Mouse (Mus musculus) activated CD4-positive, CD25-positive, alpha-beta regulatory T cell, adult 4 months (primary cell): Measurements from ENCODE around the gene Cchcr1. TPM values are rescaled to one million over a fixed set of nuclear protein-coding genes. Genes with fewer than 3 reads are reported as not detected.
"Not testable (repeated sequence)": the region's sequence is repeated elsewhere in the genome, so short reads cannot be mapped to it uniquely, and the experiment has no call there.

Experiments used
- ATAC-seq: one replicate; pipeline ENCODE4 v1.8.0; 2017
- polyA plus RNA-seq, 2 experiments: library from polyadenylated mRNA; unstranded; fragments of 100-300 nt; shearing (Covaris generic); gene quantifications; one replicate each; pipeline ENCODE4 v1.2.1; 2017

Gene Cchcr1
- polyA plus RNA-seq = 1 to 10 TPM; 3.7 to 5.0 TPM

DNA sequence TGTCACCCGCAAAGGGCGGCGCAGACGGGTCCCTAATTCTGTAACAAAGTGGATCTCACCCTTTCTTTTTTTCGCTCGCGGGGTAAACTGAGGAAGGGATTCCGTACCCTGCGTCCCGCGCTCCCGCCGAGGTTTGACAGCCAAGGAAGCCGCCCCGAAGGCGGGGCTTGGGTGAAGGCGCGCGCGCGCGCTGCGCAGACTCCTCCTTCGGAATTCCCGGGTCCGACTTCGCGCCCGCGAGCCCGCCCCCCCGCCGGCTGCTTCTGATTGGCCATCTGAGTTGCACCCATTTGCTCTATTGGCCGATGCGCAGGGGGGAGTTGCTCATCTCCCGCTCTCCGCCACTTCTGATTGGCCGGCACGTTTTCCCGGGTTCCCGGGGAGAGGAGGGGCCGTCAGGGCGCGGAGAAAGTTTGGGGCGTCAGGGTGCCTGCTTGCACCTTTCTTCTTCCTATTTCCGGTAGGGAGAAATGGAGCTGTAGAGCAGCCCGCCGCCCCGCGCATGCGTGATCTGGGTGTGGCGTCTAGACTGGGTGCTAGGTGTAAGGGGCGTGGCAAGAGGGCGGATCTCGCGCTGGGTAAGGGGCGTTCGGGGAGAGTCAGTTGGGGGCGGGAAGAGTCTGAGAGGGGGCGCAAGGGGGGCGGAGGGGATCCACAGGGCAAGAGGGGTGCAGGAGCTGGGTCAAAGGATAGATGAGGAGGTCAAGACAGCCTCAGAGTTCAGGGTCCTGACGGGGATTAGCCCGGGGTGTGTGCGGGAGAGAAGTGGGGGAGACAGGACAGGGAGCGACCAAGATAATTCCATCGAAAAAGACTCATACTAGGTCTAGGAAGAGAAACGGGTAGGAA lies at the start of gene Cchcr1, which contains the start of gene Tcf19:
Cchcr1 (plus strand) TSS at position 449 of the 849 bp plus-strand sequence.
Tcf19 (minus strand) TSS at position 173 of the 849 bp plus-strand sequence.
- peak; percentile 88 for ATAC-seq

DNA sequence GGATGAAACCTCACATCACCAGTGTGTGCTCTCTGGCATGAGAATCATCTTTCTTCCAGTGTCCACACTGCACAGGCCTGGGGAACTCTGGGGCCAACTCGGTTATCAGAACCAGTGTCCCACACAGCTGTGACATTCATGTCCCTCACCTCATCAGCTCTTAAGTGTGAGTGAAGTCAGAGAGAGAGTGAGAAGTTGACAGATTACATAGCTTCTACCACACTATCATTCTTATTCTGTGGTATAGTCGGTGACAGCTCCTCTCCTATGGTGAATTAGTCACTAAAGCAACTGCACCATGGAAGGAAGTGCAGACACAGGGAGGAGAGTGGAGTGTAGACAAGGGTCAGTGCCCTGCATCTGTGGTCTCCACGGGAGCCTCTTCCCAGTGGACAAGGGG lies 48.0 kb upstream of the Cchcr1 start:
- not testable (repeated sequence) for ATAC-seq

DNA sequence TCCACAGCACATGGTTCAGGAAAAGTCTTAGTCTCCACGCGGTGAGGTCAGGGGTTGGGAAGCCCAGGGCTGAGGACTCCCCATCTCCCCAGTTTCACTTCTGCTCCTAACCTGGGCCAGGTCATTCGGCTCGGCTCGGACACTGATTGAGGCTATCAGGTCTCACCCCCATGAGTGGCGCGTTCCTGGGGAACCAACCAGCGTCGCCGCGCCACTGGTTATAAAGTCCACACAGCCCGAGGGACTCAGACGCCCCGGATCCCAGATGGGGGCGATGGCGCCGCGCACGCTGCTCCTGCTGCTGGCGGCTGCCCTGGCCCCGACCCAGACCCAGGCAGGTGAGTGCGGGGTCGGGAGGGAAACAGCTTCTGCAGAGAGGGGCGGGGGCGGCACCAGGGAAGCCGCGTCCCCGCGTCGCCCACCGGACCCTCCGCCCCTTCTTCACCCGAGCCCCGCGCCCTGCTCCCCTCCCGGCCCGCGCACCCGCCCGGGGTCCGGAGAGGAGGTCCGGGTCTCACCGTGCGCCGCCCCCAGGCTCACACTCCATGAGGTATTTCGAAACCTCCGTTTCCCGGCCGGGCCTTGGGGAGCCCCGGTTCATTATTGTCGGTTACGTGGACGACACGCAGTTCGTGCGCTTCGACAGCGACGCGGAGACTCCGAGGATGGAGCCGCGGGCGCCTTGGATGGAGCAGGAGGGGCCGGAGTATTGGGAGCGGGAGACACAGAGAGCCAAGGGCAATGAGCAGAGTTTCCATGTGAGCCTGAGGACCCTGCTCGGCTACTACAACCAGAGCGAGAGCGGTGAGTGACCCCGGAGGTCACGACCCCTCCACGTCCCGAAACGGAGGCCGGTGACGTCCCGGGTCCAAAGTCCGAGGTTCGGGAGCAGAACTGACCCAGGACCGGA lies 46.8 kb upstream of the Cchcr1 start, which contains the start of gene H2-Q10:
H2-Q10 (plus strand) TSS at position 248 of the 910 bp plus-strand sequence.
- no peak for ATAC-seq

DNA sequence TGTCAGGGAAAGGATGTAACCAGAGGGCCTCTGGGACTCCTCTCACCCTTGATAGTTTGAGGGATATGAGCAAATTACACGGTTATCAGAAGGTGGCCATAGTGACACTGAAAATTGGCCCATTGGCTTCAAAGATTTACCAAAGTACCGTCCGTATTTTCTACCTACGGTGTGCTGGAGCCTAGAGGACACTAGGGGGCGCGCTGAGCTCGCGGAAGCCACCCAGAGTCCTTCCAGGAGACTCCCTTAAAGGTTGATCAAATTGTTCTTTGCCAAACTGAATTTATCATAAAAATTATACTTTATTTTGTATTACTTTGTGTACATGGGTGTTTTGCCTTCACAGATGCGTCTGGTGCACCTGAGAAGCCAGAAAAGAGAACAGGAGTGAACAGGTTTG lies 32.8 kb upstream of the Cchcr1 start:
- no peak for ATAC-seq

DNA sequence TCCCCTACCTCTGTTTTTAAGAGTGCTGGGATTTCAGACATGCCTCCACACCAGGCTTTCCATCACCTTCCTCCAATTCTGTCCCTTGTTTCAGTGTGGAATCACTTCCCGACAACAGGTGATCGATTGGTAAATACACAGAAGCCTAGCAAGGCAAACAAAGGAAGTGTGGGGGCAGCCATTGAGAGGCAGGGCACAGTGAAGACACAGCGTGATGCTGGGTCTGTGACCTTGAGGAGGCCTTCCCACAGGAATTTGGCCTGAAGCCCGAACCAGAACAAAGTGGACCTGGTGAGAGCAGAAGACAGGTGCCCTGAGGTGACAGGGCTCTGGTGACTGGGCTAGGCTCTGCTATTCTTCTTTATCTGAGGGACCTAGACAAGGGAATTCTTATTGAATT lies 31.2 kb upstream of the Cchcr1 start:
- no peak for ATAC-seq

DNA sequence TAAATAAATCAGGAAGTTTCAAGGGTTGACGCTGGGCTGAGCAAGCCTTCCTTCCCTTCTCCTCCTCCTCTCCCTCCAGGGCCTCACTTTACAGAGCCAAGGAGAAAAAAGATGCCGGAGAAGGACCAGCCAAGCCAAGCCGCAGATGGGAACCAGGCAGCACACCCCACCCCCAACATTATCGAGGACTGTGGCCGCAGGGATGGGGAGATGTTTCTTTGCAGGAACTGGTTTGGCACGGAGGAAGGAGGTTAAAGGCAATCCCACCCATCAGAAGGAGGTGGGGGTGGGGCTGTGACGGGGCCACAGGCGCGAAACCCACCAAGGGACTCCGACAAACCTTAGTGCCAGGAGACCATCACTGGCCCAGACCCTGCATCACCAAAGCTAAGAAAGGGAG lies 30.2 kb upstream of the Cchcr1 start:
- no peak for ATAC-seq

DNA sequence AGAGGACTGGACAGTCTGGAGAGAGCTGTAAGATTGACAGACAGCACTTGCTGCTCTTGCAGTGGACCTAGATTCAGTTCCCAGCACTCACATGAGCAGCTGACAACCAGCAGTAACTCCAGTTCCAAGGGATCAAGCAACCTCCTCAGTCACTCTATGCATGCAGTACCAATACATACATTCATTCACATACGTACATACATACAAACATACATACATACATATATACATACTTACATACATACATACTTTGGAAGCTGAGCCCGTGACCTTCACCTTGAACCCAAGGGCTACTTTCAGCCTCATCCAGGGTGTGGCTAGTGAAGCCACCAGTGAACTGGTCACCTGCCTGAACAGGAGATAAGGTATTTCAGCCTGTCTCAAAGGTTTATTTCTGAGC lies 28.9 kb upstream of the Cchcr1 start:
- no peak for ATAC-seq

DNA sequence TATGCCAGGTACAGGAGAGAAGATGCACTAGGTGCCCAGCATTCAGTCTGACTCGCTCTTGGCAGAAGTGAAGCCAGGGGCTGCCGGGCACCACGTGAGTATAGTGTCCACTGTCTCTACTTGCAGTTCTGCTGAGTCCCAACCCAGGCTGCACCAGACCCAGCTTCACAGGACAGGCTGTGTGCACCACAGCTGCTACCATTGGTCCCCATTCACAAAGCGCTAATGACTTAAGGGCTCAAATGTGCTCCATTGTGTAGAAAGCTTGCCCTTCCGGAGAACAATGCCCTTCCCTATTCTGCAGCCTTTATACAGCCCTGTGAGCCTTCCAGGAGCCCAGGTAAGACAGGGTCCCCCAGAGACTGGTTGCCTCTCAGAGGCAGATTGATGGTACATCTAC lies 26.6 kb upstream of the Cchcr1 start:
- ATAC-seq = no peak

DNA sequence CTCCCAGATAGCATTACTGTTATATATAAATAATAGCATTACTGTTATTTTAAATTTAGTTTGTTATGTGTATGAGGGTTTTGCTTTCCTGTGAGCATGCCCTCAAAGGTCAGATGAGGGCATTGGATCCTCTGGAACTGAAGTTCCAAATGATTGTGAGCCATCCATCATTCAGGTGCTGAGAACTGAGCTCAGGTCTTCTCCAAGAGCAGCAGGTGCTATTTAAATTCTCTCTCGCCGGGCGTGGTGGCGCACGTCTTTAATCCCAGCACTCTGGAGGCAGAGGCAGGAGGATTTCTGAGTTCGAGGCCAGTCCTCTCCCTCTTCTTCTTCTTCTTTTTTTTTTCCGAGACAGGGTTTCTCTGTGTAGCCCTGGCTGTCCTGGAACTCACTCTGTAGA lies 19.8 kb upstream of the Cchcr1 start:
- no peak for ATAC-seq

DNA sequence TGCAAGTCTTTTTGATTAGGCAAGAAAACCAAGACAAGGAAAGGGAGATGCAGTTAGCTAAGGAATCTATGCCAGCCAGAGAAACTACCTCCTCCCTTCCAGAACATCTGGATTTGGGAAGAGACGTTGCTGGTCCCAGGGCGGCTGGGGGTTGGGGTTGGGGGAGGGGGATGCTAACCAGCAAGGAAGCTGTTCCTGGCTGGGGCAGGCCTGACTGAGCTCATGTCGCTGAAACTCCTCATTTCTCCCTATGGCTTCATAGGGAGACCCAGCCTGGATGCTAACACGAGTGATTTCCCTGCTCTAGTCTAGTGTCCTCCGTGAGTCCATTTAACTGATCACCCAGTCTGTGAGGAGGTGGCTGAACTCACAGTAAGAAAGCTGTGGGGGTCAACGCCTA lies 14.7 kb upstream of the Cchcr1 start:
- no peak for ATAC-seq

DNA sequence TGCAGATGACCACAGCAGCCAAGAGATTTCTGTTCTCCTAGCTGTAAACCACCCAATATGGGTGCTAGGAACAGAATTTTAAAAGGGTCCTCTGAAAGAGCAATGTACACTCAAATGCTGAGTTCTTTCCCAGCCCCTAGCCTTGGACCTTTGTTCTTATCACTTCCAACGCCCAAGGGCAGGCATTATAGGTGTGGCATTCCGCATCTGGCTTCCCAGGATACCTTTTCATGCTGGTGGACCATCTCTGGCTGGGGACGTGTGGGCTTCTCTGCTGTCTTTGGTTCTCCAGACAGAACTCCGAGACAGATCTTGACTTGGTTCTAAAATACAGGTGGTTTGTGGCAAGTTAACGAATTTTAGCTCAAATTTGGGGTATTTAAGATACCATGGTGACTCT lies 14.1 kb upstream of the Cchcr1 start:
- no peak for ATAC-seq

DNA sequence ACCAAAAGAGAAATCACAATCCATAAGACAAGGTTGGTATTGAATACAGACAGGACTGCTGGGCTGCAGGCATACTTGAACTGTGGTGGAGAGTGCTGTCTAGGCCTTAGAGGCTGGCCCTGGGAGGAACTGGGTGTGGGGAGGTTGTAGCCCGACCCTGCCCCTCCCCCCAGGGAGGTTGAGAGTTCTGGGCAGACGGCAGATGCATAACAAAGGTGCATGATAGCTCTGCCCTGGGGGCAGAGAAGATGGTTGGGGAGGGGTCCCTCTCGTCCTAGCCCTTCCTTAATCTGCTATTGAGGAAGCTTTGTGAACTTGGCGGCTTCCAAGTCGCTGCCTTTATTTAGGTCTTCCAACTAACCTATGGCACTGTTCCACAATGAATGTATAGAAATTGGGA lies 13.1 kb upstream of the Cchcr1 start:
- no peak for ATAC-seq

DNA sequence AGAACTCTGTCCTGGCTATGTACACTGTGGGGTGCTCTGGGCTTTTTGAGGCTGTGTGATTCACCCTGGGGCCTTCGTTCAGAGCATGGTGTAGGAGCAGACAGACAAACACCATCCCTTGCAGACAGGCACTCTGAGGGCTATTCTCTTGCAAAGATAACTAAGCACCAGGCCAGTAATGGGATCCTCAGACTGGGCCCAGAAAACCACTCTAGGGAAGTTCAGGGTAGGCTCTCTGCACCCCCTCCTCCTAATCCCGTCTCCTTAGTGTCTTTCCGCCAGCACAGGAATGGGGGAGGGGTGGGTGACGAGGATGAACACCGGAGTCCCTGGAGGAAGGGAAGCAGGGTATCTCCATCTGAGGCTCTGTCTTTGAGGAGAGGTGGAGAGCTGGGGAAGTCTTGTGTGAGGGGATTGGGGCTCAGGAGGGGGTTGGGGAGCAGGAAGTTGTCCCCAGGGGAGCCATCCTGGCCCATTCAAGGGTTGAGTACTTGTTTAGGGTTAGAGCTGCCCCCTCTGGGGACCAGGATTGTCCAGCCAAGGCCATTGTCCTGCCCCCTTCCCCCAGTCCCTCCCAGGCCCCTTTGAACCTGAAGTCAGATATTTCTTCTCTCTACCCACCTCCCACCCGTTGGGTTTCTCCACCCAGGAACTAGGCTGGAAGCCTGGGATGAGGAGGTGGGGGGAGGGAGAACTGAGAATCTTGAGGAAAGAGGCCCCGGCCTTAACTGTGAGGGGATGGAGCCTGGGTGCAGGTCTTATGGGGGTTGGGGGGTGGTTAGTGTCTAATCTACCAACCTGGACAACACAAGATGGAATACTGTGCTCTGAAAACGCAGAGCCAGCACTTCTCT lies 12.0 kb upstream of the Cchcr1 start:
- no peak for ATAC-seq

DNA sequence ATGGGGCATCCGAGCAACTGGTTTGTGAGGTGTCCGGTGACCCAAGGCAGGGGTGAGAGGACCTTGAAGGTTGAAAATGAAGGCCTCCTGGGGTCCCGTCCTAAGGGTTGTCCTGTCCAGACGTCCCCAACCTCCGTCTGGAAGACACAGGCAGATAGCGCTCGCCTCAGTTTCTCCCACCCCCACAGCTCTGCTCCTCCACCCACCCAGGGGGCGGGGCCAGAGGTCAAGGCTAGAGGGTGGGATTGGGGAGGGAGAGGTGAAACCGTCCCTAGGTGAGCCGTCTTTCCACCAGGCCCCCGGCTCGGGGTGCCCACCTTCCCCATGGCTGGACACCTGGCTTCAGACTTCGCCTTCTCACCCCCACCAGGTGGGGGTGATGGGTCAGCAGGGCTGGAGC lies 11.1 kb upstream of the Cchcr1 start, which contains the start of gene Pou5f1:
Pou5f1 (plus strand) TSS at position 243 of the 400 bp plus-strand sequence.
- no peak for ATAC-seq

DNA sequence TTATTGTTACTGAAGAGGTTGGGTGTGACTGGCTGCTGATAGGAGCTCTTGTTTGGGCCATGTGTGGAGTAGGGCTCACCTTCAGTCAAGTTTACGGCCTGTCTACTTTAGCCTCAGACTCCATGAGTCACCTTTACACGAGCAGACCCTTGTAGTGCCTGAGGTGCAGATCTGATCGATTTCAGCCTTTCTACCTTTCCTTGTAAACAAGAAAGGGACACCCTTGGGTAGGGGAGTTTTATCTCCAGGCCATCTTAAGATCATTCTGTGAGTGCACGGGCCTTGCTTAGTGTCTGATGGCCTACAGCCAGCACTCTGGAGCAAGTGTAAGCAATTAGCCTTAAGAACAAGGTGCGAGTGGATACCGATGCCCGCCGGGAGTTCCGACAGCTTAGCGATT lies 10.0 kb upstream of the Cchcr1 start:
- ATAC-seq = no peak

DNA sequence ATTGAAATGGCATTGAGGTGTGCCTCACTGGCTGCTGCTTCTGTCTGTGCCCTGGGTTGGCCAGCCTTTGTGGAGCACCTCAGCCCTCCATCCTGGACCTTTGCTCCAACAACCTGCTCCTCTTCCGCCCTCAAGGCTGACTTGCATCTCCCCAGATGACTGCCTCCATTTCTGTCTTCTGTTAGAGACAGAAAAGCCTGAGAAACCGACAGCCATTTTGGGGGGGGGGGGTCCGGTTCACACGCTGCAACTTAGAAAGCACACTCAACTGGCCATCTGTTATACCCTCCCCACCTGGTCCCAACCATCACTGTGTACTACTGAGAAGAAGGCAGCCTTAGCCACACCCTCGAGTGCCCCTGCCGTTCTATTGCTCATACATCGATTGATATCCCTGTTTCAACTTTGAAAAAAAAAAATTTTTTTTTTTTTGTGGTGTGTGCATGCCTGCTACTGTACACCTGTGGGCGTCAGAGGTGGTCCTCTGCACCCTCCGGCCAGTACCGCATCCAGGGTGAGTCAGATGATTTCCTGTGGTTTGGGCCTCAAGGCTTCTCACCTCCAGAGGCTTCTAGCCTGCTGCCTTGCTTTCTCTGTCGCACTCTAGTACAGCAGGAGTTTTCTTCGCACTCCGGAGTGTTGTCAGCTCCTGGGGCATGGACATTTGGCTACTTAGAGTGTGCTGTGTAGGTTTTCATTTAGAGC lies 9.2 kb upstream of the Cchcr1 start:
- ATAC-seq = no peak

DNA sequence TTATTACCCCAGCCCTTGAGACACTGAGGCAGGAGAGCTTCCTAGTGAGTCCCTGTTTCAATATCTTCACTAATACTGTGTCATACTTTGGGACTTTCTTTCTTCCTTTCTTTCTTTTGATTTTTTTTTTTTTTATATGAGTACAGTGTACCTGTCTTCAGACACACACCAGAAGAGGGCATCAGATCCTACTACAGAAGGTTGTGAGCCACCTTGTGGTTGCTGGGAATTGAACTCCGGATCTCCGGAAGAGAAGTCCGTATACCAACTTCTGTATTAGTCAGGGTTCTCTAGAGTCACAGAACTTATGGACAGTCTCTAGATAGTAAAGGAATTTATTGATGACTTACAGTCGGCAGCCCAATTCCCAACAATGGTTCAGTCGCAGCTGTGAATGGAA lies 8.6 kb upstream of the Cchcr1 start:
- ATAC-seq = not testable (repeated sequence)

DNA sequence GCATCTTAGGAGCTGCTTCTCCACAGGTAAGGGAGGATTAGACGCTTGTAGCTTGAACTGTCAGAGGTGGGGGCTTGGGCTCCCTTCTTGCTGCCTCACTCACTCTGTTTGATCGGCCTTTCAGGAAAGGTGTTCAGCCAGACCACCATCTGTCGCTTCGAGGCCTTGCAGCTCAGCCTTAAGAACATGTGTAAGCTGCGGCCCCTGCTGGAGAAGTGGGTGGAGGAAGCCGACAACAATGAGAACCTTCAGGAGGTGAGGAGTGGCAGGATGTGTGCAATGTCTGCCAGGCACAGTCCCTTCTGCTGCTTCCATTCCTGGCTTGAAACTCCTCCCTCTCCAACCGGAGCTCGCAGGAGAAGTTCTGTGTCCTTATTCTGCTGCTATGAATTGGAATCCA lies 7.6 kb upstream of the Cchcr1 start:
- peak; percentile 72 for ATAC-seq

DNA sequence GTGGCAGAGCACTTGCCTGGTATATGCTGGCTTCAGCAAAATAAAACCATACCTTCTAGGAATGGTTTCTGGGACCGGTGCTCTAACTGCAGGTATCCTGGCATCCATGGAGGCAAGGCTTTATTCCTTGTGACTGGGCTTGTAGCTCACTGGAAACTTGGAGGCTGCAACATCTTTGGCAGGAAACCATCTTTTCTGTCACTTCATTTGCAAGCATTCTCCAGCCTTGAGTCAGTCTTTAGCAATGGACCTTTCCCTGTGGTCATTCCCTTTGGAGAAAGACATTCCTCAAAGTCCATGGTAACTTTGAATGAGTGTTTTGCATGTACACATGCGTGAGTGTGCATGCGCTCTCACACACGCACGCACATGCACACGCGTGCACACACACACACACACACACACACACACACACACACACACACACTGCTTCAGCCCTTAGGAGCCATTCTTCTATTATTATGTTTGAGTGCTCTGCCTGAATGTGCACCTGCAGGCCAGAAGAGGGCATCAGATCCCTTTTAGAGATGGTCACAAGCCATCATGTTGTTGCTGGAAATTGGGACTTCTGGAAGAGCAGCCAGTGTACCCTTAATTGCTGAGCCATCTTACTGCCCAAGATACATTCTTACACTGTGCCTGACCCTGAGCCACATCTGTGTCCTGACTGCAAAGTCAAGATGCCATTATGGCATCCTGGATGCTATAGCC lies 3.8 kb upstream of the Cchcr1 start:
- no peak for ATAC-seq

DNA sequence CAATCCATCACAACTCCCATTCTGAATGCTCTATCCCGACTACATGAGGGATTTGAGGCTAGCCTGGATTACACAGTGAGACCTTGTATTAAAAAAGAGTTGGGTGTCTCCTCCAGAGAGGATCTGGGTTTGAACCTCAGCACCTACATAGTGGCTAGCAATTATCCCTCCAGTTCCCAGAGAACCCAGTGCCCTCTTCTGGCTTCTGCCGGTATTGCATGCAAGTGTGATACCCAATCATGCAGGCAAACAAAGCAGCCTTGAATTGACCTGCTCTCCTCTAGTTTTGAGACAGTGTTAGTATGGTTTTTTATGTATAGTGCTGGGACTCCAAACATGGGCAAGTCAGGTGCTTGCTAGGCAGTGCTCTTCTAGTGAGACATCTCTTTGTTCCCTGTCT lies 3.0 kb upstream of the Cchcr1 start:
- no peak for ATAC-seq

DNA sequence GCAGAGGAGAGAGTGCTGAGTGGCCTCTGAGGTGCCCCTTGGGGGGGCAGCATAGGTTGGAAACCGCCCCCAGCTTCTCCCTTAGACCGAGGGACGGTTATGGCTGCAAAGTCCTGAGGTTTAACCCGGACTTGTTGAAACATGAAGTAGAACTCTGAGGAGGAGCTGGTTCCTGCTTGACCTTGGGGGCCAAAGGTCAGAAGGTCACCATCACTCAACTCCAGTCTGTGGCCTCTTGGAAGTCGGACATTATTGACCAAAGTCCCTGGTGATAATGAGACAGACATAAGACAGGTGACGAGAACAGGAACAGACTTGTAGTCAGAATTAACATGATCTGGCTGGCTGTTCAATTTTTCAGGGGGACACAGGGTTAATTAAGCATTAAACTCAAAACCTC lies 2.1 kb upstream of the Cchcr1 start:
- no peak for ATAC-seq
